Mouse (Mus musculus): ENCODE measurements around the gene Olfr503.

GRCm38 (mm10) chr7:108565693-108566092 lies 21.4 kb downstream of the Olfr503 start, which contains the start of gene Olfr504:
- TF ChIP-seq POLR2A (IDR thresholded peaks at IDR 0.05; ENCODE audit: control insufficient read depth, extremely low read depth, insufficient read depth, low read length, poor library complexity): no peak
- TF ChIP-seq CTCF (IDR thresholded peaks at IDR 0.05; ENCODE audit: borderline replicate concordance, control insufficient read depth, extremely low read depth, insufficient read depth, low read length, poor library complexity): no peak
